Mouse (Mus musculus) frontal cortex, postnatal 25 days (tissue): Measurements from ENCODE around the gene 4933412E24Rik.

Experiments used
- DNase-seq, 2 experiments: peaks; one replicate each; pipeline ENCODE4 v3.0.0; 2022; ENCODE audit warnings: low spot score in 2 of 2

The 4933412E24Rik gene

GRCm38 (mm10) chr15:60016513-60016912 lies at the start of gene 4933412E24Rik:
Gene 4933412E24Rik (minus strand): TSS chr15:60016613.
- no peak for DNase-seq

DNA sequence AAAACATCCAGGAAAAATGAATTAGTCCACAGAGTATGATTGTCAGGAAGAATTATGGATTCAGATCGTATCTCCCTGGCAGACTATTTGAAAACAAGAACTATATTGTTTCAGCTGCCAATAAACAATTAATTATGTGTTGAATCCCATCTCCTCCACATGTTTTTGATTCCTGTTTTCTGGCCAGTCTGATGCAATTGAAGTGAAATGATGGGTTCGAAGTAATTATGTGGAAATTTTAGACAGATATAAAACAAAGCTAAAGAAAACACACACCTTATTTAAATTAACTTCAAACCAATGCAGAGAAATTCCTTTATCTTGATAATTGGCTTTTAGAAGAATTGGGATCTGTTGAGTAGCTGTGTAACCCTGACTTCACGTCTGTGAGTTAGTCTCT lies 14.3 kb upstream of the 4933412E24Rik start:
- DNase-seq = no peak

GRCm38 (mm10) chr15:60021256-60021655 lies 4.8 kb upstream of the 4933412E24Rik start:
- no peak for DNase-seq

- DNase-seq = no peak
Measured at GRCm38 (mm10) chr15:60010199-60010598, 6.2 kb downstream of the 4933412E24Rik start.

DNA sequence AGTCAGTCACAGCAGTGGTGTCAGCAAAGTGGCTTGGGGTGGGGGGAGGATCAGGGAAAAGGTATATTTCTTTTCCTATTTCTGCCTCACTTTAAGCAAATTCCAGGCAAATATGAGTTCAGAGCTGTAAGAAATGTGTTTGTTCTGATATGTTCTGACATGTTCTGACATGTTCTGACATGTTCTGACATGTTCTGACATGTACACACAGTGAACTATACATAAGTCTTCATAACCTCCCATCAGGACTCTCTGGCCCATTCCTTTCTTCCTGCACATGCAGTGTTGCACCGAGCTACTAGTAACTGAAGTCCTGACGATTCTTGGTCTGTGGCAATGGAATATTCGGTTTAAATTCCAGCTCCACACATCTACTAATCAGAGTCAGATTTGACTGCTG lies 6.8 kb downstream of the 4933412E24Rik start:
- DNase-seq = no peak

DNA sequence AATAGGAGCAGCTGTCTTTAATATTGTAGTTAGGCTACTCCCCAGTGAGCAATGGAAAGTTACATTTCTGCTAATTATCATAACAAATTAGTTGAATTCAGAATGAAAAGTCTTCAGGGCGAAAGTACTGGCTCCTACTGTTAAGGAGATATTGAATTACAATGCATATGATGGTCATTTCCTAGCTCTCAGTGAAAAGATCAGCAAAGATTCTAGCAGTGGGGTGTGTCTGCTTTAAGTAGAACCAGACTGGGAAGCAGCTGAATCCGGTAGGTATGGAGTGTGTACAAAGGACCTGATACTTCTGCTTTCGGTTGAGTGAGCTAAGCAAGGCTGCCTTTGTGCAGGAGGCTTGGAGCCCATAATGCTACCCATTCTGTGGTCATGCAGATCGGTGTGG lies 32.6 kb downstream of the 4933412E24Rik start:
- DNase-seq = no peak

DNA sequence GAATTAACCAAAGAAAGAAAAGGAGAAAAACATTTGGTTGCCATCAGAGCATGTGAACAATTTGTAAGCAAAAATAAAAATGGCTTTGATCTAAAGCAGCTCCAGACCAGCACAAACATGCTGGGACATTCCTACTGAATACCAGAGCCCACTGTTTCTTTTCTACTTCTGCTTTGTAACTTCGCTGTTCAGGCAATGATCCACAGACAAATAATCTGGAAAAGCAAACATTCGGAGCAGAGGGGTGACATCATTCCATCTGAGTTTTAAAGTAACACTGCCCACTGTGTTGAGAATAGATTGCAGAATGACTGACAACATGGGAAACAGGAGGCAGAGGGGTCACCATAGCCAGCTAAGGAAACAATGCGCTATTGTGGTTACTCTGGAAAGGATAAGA lies 41.1 kb downstream of the 4933412E24Rik start:
- no peak for DNase-seq

- DNase-seq = no peak
Measured at GRCm38 (mm10) chr15:59974584-59974983, 41.8 kb downstream of the 4933412E24Rik start.

- DNase-seq = no peak
Measured at GRCm38 (mm10) chr15:59973651-59974519, 42.5 kb downstream of the 4933412E24Rik start.
